In genomic region chr11:56262726-56263125, GRCm38 (mm10) we compare ENCODE assay signal across 18 mouse cellular contexts.
"Had no signal": no experiment of that assay in that cellular context is flagged by ENCODE, and none has a peak within 500 bp of the region (broad histone marks: within the 10 kb centered on the region; RNA-seq: fewer than 3 reads in every experiment).

No protein-coding gene starts in this region.

- H3K4me3 ChIP-seq: midbrain, embryonic 10.5 days; midbrain, embryonic 12.5 days; myocyte; neural tube, embryonic 13.5 days; neural tube, embryonic 15.5 days had no signal

- H3K4me1 ChIP-seq: midbrain, embryonic 10.5 days; midbrain, embryonic 12.5 days; neural tube, embryonic 13.5 days; neural tube, embryonic 15.5 days had no signal

- H3K27ac ChIP-seq: midbrain, embryonic 10.5 days; midbrain, embryonic 12.5 days; neural tube, embryonic 13.5 days; neural tube, embryonic 15.5 days had no signal

- H3K36me3 ChIP-seq: midbrain, embryonic 10.5 days; midbrain, embryonic 12.5 days; neural tube, embryonic 13.5 days; neural tube, embryonic 15.5 days had no signal

- DNase-seq: lung, adult 18-20 months; lung, embryonic 14.5 days; lung, postnatal 10 days; lung, postnatal 4 days; midbrain, embryonic 14.5 days; retina, postnatal 1 day; right cerebral cortex, adult 18-20 months; right cerebral cortex, postnatal 25 days; right cerebral cortex, postnatal 4 days; spleen, adult 18-20 months; thymus, adult 18-20 months; thymus, postnatal 25 days; thymus, postnatal 4 days had no signal

- H3K27me3 ChIP-seq: midbrain, embryonic 12.5 days; neural tube, embryonic 13.5 days; neural tube, embryonic 15.5 days had no signal
